Mouse (Mus musculus): Measurements from ENCODE around the gene Gm3033. TPM values are rescaled to one million over a fixed set of nuclear protein-coding genes. Genes with fewer than 3 reads are reported as not detected.
"Not testable (repeated sequence)": the region's sequence is repeated elsewhere in the genome, so short reads cannot be mapped to it uniquely, and the experiment has no call there.

Gm3033 gene
- total RNA-seq (2014; rRNA removed), result not detected in 2 replicates
- 0.29 TPM in 1 of 2 replicates, not detected in the other for polyA plus RNA-seq (2015; fragmentation: Nextera tagmentation; extraction: Ambion mirVana)

DNA sequence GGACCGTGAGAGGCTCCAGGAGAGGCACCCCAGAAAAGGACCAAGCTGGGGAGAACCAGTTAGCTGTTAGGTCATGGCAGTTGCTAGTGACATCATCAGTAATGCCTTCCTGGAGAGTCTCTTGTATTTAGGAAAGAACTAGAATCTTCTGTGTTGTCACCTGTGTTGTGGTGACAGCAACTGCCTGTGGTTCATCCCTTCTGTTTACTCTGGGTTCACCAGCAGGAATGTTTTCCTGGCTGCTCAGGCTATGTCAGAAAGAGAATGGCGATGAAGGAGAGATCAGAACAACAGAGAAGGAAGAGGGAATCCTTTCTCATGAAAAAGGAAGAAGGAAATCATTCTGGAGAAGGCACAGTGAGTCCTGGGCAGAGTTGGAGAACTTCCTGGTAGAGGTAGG lies at the start of gene Gm3033:
TSS of gene Gm3033 (plus strand) at position 301 of the 400 bp plus-strand sequence.
- WGBS, result no CpG with 5 or more reads among the region's 2 CpGs
- not testable (repeated sequence) for H3K4me2 ChIP-seq (ENCODE audit: low read depth, low read length, poor library complexity, severe bottlenecking); H3K36me3 ChIP-seq (ENCODE audit: insufficient read depth, low read length); H3K9ac ChIP-seq (replicated peaks; ENCODE audit: low read length, poor library complexity, severe bottlenecking); H3K4me3 ChIP-seq (ENCODE audit: low read depth, low read length); DNase-seq (ENCODE audit: low spot score); ATAC-seq (ENCODE audit: low FRiP score); H3K27me3 ChIP-seq (ENCODE audit: insufficient read depth, low read length); H3K4me1 ChIP-seq (ENCODE audit: insufficient read depth, low read length); H3K27ac ChIP-seq (ENCODE audit: low read depth, low read length); H3K9me3 ChIP-seq (ENCODE audit: low read length)

DNA sequence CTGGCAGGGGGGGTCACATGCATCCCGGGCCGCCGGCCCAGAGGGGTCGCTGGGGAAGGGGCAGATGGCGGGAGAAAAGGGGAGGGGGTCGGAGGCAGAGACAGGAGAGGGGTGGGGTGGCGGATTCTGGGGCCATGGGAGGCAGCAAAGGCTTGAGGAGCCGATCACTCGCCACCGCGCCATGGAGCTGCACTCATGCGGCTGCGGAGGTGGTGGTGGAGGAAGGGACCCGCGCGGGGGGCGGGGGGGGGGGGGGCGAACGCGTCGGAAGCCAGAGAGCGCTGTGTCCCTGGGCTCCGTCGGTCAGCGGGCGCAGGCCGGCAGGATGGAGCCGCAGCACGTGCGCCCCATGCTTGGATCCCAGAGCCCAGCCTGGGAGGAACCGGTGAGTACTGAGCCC lies 36.3 kb upstream of the Gm3033 start, which contains the start of gene Gm3002:
TSS of gene Gm3002 (plus strand) at position 301 of the 400 bp plus-strand sequence.
- H3K27me3 ChIP-seq (ENCODE audit: insufficient read depth, low read length); H3K4me2 ChIP-seq (ENCODE audit: low read depth, low read length, poor library complexity, severe bottlenecking); DNase-seq (ENCODE audit: low spot score); H3K36me3 ChIP-seq (ENCODE audit: insufficient read depth, low read length); H3K9ac ChIP-seq (replicated peaks; ENCODE audit: low read length, poor library complexity, severe bottlenecking); H3K27ac ChIP-seq (ENCODE audit: low read depth, low read length); ATAC-seq (ENCODE audit: low FRiP score); H3K9me3 ChIP-seq (ENCODE audit: low read length); H3K4me1 ChIP-seq (ENCODE audit: insufficient read depth, low read length); H3K4me3 ChIP-seq (ENCODE audit: low read depth, low read length): not testable (repeated sequence)
- WGBS, result no CpG with 5 or more reads among the region's 31 CpGs

DNA sequence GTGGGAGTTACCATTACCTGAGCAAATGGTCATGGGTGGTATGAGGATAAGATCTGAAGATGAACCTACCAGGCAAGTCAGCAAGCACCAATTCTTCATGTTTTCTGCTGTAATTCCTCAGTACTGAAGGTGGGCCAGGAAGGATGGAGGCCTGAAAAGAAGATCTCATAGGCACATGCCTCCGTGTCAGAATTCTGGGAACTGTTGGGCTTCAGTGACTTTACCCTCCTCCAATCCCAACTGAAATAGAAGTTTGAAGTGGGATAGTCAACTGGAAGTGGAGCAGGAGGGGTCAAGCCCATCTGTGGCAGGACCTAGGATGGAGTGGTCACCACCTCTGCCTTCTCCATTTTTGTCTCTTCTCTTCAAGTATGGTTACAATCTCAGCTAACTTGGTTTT lies 37.8 kb downstream of the Gm3033 start, which contains the start of gene Gm2916:
TSS of gene Gm2916 (plus strand) at position 301 of the 400 bp plus-strand sequence.
- not testable (repeated sequence) for ATAC-seq (ENCODE audit: low FRiP score); H3K27ac ChIP-seq (ENCODE audit: low read depth, low read length); H3K9me3 ChIP-seq (ENCODE audit: low read length); H3K4me1 ChIP-seq (ENCODE audit: insufficient read depth, low read length); H3K4me3 ChIP-seq (ENCODE audit: low read depth, low read length); H3K4me2 ChIP-seq (ENCODE audit: low read depth, low read length, poor library complexity, severe bottlenecking); DNase-seq (ENCODE audit: low spot score); H3K9ac ChIP-seq (replicated peaks; ENCODE audit: low read length, poor library complexity, severe bottlenecking); H3K36me3 ChIP-seq (ENCODE audit: insufficient read depth, low read length); H3K27me3 ChIP-seq (ENCODE audit: insufficient read depth, low read length)
- no CpG with 5 or more reads among the region's 1 CpGs for WGBS

Other genes with a start within 250 kb of the Gm3033 start
- not detected in 2 replicates for gene Gm3012, start 211.7 kb upstream of the Gm3033 start, total RNA-seq (2014; rRNA removed)
- gene Gm3012, start 211.7 kb upstream of the Gm3033 start, polyA plus RNA-seq (2015; fragmentation: Nextera tagmentation; extraction: Ambion mirVana), result not detected in 2 replicates
- 4.7 and 10.7 TPM in 2 replicates for gene Gm3020, start 194.2 kb upstream of the Gm3033 start, total RNA-seq (2014; rRNA removed)
- 24.1 and 27.6 TPM in 2 replicates for gene Gm3020, start 194.2 kb upstream of the Gm3033 start, polyA plus RNA-seq (2015; fragmentation: Nextera tagmentation; extraction: Ambion mirVana)
- not detected in 2 replicates for gene Gm3043, start 157.5 kb upstream of the Gm3033 start, total RNA-seq (2014; rRNA removed)
- not detected in 2 replicates for gene Gm3043, start 157.5 kb upstream of the Gm3033 start, polyA plus RNA-seq (2015; fragmentation: Nextera tagmentation; extraction: Ambion mirVana)
- 5.3 and 6.8 TPM in 2 replicates for gene Gm3002, start 36.2 kb upstream of the Gm3033 start, total RNA-seq (2014; rRNA removed)
- 4.4 and 6.3 TPM in 2 replicates for gene Gm3002, start 36.2 kb upstream of the Gm3033 start, polyA plus RNA-seq (2015; fragmentation: Nextera tagmentation; extraction: Ambion mirVana)
- not detected in 2 replicates for gene Gm2916, start 37.9 kb downstream of the Gm3033 start, total RNA-seq (2014; rRNA removed)
- gene Gm2916, start 37.9 kb downstream of the Gm3033 start, polyA plus RNA-seq (2015; fragmentation: Nextera tagmentation; extraction: Ambion mirVana), result not detected in 2 replicates
- gene Gm3029, start 85.5 kb downstream of the Gm3033 start, total RNA-seq (2014; rRNA removed), result not detected in 2 replicates
- gene Gm3029, start 85.5 kb downstream of the Gm3033 start, polyA plus RNA-seq (2015; fragmentation: Nextera tagmentation; extraction: Ambion mirVana), result not detected in 2 replicates
- gene Gm3095, start 117.3 kb downstream of the Gm3033 start, total RNA-seq (2014; rRNA removed), result 2.2 and 4.5 TPM in 2 replicates
- 1.9 and 2.0 TPM in 2 replicates for gene Gm3095, start 117.3 kb downstream of the Gm3033 start, polyA plus RNA-seq (2015; fragmentation: Nextera tagmentation; extraction: Ambion mirVana)
- not detected in 2 replicates for gene Gm3099, start 152.1 kb downstream of the Gm3033 start, total RNA-seq (2014; rRNA removed)
- gene Gm3099, start 152.1 kb downstream of the Gm3033 start, polyA plus RNA-seq (2015; fragmentation: Nextera tagmentation; extraction: Ambion mirVana), result not detected in 2 replicates
- gene Gm5796, start 177.7 kb downstream of the Gm3033 start, total RNA-seq (2014; rRNA removed), result 3.7 and 8.2 TPM in 2 replicates
- 4.2 and 4.9 TPM in 2 replicates for gene Gm5796, start 177.7 kb downstream of the Gm3033 start, polyA plus RNA-seq (2015; fragmentation: Nextera tagmentation; extraction: Ambion mirVana)
- not detected in 2 replicates for gene Gm3115, start 237.9 kb downstream of the Gm3033 start, total RNA-seq (2014; rRNA removed)
- gene Gm3115, start 237.9 kb downstream of the Gm3033 start, polyA plus RNA-seq (2015; fragmentation: Nextera tagmentation; extraction: Ambion mirVana), result 0.09 TPM in 1 of 2 replicates, not detected in the other